In genomic region chr9:67849397-67849796, GRCm38 (mm10) we compare ENCODE assay signal across 21 mouse cellular contexts. TPM values are rescaled to one million over a fixed set of nuclear protein-coding genes. Genes with fewer than 3 reads are reported as not detected.
"Had no signal": no experiment of that assay in that cellular context is flagged by ENCODE, and none has a peak within 500 bp of the region (broad histone marks: within the 10 kb centered on the region; RNA-seq: fewer than 3 reads in every experiment).

No protein-coding gene starts in this region.

- H3K4me3 ChIP-seq: kidney, embryonic 15.5 days; limb, embryonic 13.5 days; liver, embryonic 15.5 days; midbrain, embryonic 15.5 days; neural tube, embryonic 13.5 days had no signal

- H3K9ac ChIP-seq: kidney, embryonic 15.5 days; limb, embryonic 13.5 days; liver, embryonic 15.5 days; lung, embryonic 14.5 days; midbrain, embryonic 15.5 days; neural tube, embryonic 13.5 days had no signal

- H3K4me2 ChIP-seq: kidney, embryonic 15.5 days; limb, embryonic 13.5 days; liver, embryonic 11.5 days; liver, embryonic 15.5 days; lung, embryonic 14.5 days; midbrain, embryonic 11.5 days; midbrain, embryonic 15.5 days; neural tube, embryonic 13.5 days had no signal

- H3K9me3 ChIP-seq: kidney, embryonic 15.5 days; limb, embryonic 13.5 days; liver, embryonic 15.5 days; megakaryocyte, embryonic 14.5 days; midbrain, embryonic 15.5 days; neural tube, embryonic 13.5 days had no signal

- DNase-seq: kidney, adult 2 months; kidney, postnatal 25 days; layer of hippocampus, adult 9-11 months; layer of hippocampus, postnatal 36 days; left cerebral cortex, postnatal 4 days; lung, embryonic 14.5 days; lung, postnatal 10 days; retina, postnatal 1 day; right cerebral cortex, postnatal 4 days; spleen, adult 18-20 months; thymus, postnatal 36 days had no signal

- ATAC-seq: midbrain, embryonic 15.5 days had no signal

- H3K27me3 ChIP-seq: kidney, embryonic 15.5 days; limb, embryonic 13.5 days; liver, embryonic 15.5 days; megakaryocyte, embryonic 14.5 days; midbrain, embryonic 15.5 days; neural tube, embryonic 13.5 days had no signal

- H3K4me1 ChIP-seq: midbrain, embryonic 15.5 days; neural tube, embryonic 13.5 days had no signal

- H3K27ac ChIP-seq: kidney, embryonic 15.5 days; limb, embryonic 13.5 days; macrophage; midbrain, embryonic 15.5 days; neural tube, embryonic 13.5 days had no signal

- H3K36me3 ChIP-seq: kidney, embryonic 15.5 days; limb, embryonic 13.5 days; midbrain, embryonic 15.5 days had no signal

RNA-seq across cellular contexts. Expression of gene C2cd4a, which starts 17.3 kb away (rescaled TPM):
- total RNA-seq: left cerebral cortex, postnatal 4 days; monocyte, adult 5-6 weeks had no signal
- polyA plus RNA-seq: macrophage; midbrain, embryonic 11.5 days had no signal
